Mouse (Mus musculus): ENCODE measurements at regions not wholly inside any gene's neighbourhood (a gene's known extent, or its start where the extent isn't known, plus 50 kb on each side); places are given as distances from the start of the nearest gene placed in this dataset.

DNA sequence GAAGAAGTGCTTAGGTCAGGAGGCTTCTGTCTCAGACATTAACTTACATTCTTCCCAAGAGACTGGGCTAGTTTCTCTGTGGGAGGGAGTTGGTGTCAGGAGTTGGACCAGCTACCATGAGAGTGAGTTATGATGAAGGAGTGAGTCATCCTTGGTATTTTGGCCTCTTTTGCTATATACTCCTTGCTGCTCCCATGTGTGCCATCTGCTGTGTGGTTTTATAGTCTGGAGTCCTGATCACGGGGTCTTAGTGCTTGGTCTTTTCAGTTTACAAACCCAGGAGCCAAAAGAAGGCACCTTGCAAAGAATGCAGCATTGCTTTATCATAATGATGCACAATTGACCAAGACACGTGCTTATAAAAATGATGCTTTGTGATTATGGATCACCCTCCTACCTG is 56.6 kb downstream of the Zfp503 start:
- Histone ChIP-seq H3K27ac (ENCODE audit: low read depth, low read length) (no peak overlapping the region), H3K4me2 (ENCODE audit: low read length) (no peak overlapping the region), H3K4me1 (ENCODE audit: control insufficient read depth, insufficient read depth, low read length) (no peaks in the 10 kb centered on the region), H3K36me3 (ENCODE audit: control insufficient read depth, insufficient read depth, low read length) (no peaks in the 10 kb centered on the region), H3K4me3 (ENCODE audit: low read depth, low read length) (no peak overlapping the region), H3K9me3 (replicated peaks; ENCODE audit: control insufficient read depth, low read length) (no peaks in the 10 kb centered on the region), H3K9ac (ENCODE audit: low read length) (no peak overlapping the region), H3K27me3 (replicated peaks; ENCODE audit: control insufficient read depth, insufficient read depth, low read length) (no peaks in the 10 kb centered on the region)
- WGBS = 78% methylated on average over 2 of the region's 2 CpGs
- ATAC-seq (no peak), DNase-seq (ENCODE audit: low spot score) (no peak)

GRCm38 (mm10) chr14:21931944-21932343 is 57.5 kb downstream of the Zfp503 start:
- DNase-seq (ENCODE audit: low spot score) (no peak), ATAC-seq (no peak)
- no peak overlapping the region for H3K4me3 ChIP-seq (ENCODE audit: low read depth, low read length)
- WGBS = 58% methylated on average over 7 of the region's 7 CpGs
- no peak overlapping the region for H3K27ac ChIP-seq (ENCODE audit: low read depth, low read length)
- no peak overlapping the region for H3K4me2 ChIP-seq (ENCODE audit: low read length)
- no peak overlapping the region for H3K9ac ChIP-seq (ENCODE audit: low read length)
- H3K4me1 ChIP-seq (ENCODE audit: control insufficient read depth, insufficient read depth, low read length) = no peaks in the 10 kb centered on the region
- no peaks in the 10 kb centered on the region for H3K36me3 ChIP-seq (ENCODE audit: control insufficient read depth, insufficient read depth, low read length)
- no peaks in the 10 kb centered on the region for H3K27me3 ChIP-seq (replicated peaks; ENCODE audit: control insufficient read depth, insufficient read depth, low read length)
- H3K9me3 ChIP-seq (replicated peaks; ENCODE audit: control insufficient read depth, low read length) = no peaks in the 10 kb centered on the region

DNA sequence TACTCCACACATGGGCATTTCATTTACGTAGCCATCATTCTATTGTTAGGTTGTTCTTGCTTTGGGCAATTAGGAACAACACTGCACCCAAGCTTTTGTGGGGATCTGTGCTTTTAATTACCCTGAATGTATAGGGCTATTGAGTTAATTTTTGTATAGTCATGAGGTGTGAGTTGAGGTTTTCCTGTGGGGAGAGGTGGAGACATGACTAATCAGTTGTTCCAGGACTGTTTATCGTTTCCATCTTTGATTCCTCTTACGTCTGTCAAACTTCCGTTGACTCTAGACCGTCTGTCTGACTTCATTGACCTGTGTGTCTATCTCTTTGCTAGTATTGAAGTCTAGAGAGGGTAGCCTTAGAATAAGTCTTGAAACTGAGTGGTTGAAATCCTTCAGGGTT is 60.4 kb downstream of the Zfp503 start:
- 72% methylated on average over 5 of the region's 5 CpGs for WGBS

GRCm38 (mm10) chr14:21916671-21917070 is 67.9 kb upstream of the Comtd1 start:
- Histone ChIP-seq H3K9me3 (replicated peaks; ENCODE audit: control insufficient read depth, low read length) (no peaks in the 10 kb centered on the region), H3K27me3 (replicated peaks; ENCODE audit: control insufficient read depth, insufficient read depth, low read length) (no peaks in the 10 kb centered on the region), H3K9ac (ENCODE audit: low read length) (no peak overlapping the region), H3K36me3 (ENCODE audit: control insufficient read depth, insufficient read depth, low read length) (no peaks in the 10 kb centered on the region), H3K4me1 (ENCODE audit: control insufficient read depth, insufficient read depth, low read length) (no peaks in the 10 kb centered on the region), H3K4me2 (ENCODE audit: low read length) (no peak overlapping the region), H3K27ac (ENCODE audit: low read depth, low read length) (no peak overlapping the region), H3K4me3 (ENCODE audit: low read depth, low read length) (no peak overlapping the region)
- DNase-seq (ENCODE audit: low spot score) (no peak), ATAC-seq (no peak)
- 83% methylated on average over 3 of the region's 3 CpGs for WGBS

More for the DNA sequence above, 60.4 kb downstream of the Zfp503 start:
- ATAC-seq = no peak
- Histone ChIP-seq H3K27ac (ENCODE audit: low read depth, low read length) (no peak overlapping the region), H3K4me1 (ENCODE audit: control insufficient read depth, insufficient read depth, low read length) (no peaks in the 10 kb centered on the region), H3K4me3 (ENCODE audit: low read depth, low read length) (no peak overlapping the region), H3K9me3 (replicated peaks; ENCODE audit: control insufficient read depth, low read length) (no peaks in the 10 kb centered on the region), H3K4me2 (ENCODE audit: low read length) (no peak overlapping the region), H3K36me3 (ENCODE audit: control insufficient read depth, insufficient read depth, low read length) (no peaks in the 10 kb centered on the region), H3K9ac (ENCODE audit: low read length) (no peak overlapping the region), H3K27me3 (replicated peaks; ENCODE audit: control insufficient read depth, insufficient read depth, low read length) (no peaks in the 10 kb centered on the region)
- DNase-seq (ENCODE audit: low spot score) = no peak

DNA sequence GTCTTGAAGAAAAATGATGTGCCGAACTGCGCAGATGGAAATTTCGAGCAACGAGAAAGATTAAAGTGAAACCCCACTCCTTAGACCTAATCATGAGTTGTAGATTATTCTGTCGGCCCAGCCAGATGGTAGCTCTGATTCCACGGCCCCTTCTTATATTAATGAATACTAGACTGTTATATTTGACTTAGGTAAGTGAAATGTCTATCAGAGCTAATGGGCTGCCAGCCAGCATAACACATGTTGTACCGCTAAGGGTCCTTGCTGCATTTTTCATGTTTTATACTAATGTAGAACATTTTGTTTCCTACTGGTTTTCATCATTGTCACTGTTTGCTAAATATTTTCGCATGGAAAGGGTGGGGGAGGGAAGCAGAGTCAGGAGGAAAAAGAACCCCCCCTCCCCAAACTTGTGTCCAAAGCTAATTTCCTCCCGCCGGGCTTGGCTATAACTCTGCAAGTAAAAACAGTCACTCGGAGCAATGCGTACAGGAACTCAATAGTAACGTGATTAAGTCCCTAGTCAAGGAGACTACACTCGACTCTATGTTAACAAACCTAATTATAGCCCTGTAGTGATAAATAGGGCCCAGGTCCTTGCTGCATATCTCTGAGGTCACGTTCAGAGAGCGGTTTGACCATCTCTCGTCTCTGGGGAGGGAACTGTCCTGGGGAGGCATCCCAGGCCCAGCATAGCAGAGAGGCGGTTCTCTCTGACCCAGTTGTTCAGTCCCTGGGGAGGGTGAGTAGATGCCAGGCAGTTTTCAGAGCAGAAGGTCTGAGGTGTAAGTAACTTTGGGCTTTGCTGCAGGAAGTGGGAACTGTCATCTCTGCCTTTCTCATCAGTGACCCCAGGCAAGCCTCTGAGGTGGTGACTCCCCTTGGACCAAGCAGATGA is 56.0 kb upstream of the Comtd1 start:
- H3K4me2 ChIP-seq (ENCODE audit: low read length) = no peak overlapping the region
- H3K9me3 ChIP-seq (replicated peaks; ENCODE audit: control insufficient read depth, low read length) = no peaks in the 10 kb centered on the region
- peak; percentile 70 for DNase-seq (ENCODE audit: low spot score)
- H3K27me3 ChIP-seq (replicated peaks; ENCODE audit: control insufficient read depth, insufficient read depth, low read length) = no peaks in the 10 kb centered on the region
- H3K9ac ChIP-seq (ENCODE audit: low read length) = no peak overlapping the region
- 68% methylated on average over 18 of the region's 18 CpGs for WGBS
- H3K4me3 ChIP-seq (ENCODE audit: low read depth, low read length) = no peak overlapping the region
- H3K27ac ChIP-seq (ENCODE audit: low read depth, low read length) = no peak overlapping the region; the same call in 1 of the 2 replicates
- ATAC-seq = peak; percentile 66
- H3K4me1 ChIP-seq (ENCODE audit: control insufficient read depth, insufficient read depth, low read length) = peaks cover 11% of the 10 kb centered on the region
- H3K36me3 ChIP-seq (ENCODE audit: control insufficient read depth, insufficient read depth, low read length) = no peaks in the 10 kb centered on the region

GRCm38 (mm10) chr14:21903562-21904497 is 55.1 kb upstream of the Comtd1 start:
- Histone ChIP-seq H3K9ac (ENCODE audit: low read length) (no peak overlapping the region), H3K4me3 (ENCODE audit: low read depth, low read length) (no peak overlapping the region), H3K4me1 (ENCODE audit: control insufficient read depth, insufficient read depth, low read length) (peaks cover 11% of the 10 kb centered on the region), H3K36me3 (ENCODE audit: control insufficient read depth, insufficient read depth, low read length) (no peaks in the 10 kb centered on the region), H3K9me3 (replicated peaks; ENCODE audit: control insufficient read depth, low read length) (no peaks in the 10 kb centered on the region), H3K4me2 (ENCODE audit: low read length) (no peak overlapping the region), H3K27me3 (replicated peaks; ENCODE audit: control insufficient read depth, insufficient read depth, low read length) (no peaks in the 10 kb centered on the region), H3K27ac (ENCODE audit: low read depth, low read length) (peak overlapping the region; percentile 33; the same call in 1 of the 2 replicates)
- ATAC-seq = 0 out of 2 replicates have a peak, but pooled peaks have one; percentile 37
- WGBS = 49% methylated on average over 23 of the region's 23 CpGs
- DNase-seq (ENCODE audit: low spot score) = peak; percentile 42

DNA sequence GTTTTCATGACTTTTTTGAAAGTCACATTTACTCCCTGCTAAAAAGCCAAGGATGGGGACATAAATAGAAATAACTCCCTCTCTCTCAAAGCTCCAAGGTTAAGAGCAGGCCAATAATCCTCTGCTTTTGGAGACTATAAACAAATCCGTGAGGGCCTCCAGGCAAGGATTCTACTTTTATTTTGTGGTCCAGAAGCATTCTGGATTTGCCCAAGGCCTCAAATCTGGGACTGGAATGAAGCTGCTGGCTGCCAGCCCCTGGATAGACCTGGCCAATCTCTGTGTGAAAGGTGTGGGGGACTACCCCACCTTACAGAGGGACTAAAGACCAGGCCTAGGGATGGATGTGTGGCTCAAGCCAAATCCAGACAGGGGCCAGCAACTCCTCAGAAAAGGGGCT is 54.1 kb upstream of the Comtd1 start:
- no peaks in the 10 kb centered on the region for H3K9me3 ChIP-seq (replicated peaks; ENCODE audit: control insufficient read depth, low read length)
- peaks cover 11% of the 10 kb centered on the region for H3K4me1 ChIP-seq (ENCODE audit: control insufficient read depth, insufficient read depth, low read length)
- no peaks in the 10 kb centered on the region for H3K27me3 ChIP-seq (replicated peaks; ENCODE audit: control insufficient read depth, insufficient read depth, low read length)
- no peak overlapping the region for H3K27ac ChIP-seq (ENCODE audit: low read depth, low read length)
- 80% methylated on average over 1 of the region's 1 CpGs for WGBS
- H3K9ac ChIP-seq (ENCODE audit: low read length) = no peak overlapping the region
- no peak overlapping the region for H3K4me2 ChIP-seq (ENCODE audit: low read length)
- DNase-seq (ENCODE audit: low spot score) = no peak
- ATAC-seq = no peak
- H3K36me3 ChIP-seq (ENCODE audit: control insufficient read depth, insufficient read depth, low read length) = no peaks in the 10 kb centered on the region
- H3K4me3 ChIP-seq (ENCODE audit: low read depth, low read length) = no peak overlapping the region

GRCm38 (mm10) chr14:21902456-21902855 is 53.7 kb upstream of the Comtd1 start:
- ATAC-seq (no peak), DNase-seq (ENCODE audit: low spot score) (no peak)
- 97% methylated on average over 3 of the region's 3 CpGs for WGBS
- Histone ChIP-seq H3K27ac (ENCODE audit: low read depth, low read length) (no peak overlapping the region), H3K9ac (ENCODE audit: low read length) (no peak overlapping the region), H3K9me3 (replicated peaks; ENCODE audit: control insufficient read depth, low read length) (no peaks in the 10 kb centered on the region), H3K4me1 (ENCODE audit: control insufficient read depth, insufficient read depth, low read length) (peaks cover 11% of the 10 kb centered on the region), H3K27me3 (replicated peaks; ENCODE audit: control insufficient read depth, insufficient read depth, low read length) (no peaks in the 10 kb centered on the region), H3K36me3 (ENCODE audit: control insufficient read depth, insufficient read depth, low read length) (no peaks in the 10 kb centered on the region), H3K4me2 (ENCODE audit: low read length) (no peak overlapping the region), H3K4me3 (ENCODE audit: low read depth, low read length) (no peak overlapping the region)
